Mouse (Mus musculus): ENCODE results near the gene Wwc1.
A peak's percentile ranks its signal among the peaks of the same experiment; 100 is the strongest.

Gene Wwc1

GRCm38 (mm10) chr11:35972270-35972931, 7.9 kb downstream of the Wwc1 start:
- DNase-seq (ENCODE audit: low spot score in 2 of 2): no peak

GRCm38 (mm10) chr11:35970806-35971705, 9.3 kb downstream of the Wwc1 start:
- no peak for DNase-seq (ENCODE audit: low spot score in 2 of 2)

GRCm38 (mm10) chr11:35968291-35968690, 12.0 kb downstream of the Wwc1 start:
- DNase-seq (ENCODE audit: low spot score in 2 of 2): no peak

DNA sequence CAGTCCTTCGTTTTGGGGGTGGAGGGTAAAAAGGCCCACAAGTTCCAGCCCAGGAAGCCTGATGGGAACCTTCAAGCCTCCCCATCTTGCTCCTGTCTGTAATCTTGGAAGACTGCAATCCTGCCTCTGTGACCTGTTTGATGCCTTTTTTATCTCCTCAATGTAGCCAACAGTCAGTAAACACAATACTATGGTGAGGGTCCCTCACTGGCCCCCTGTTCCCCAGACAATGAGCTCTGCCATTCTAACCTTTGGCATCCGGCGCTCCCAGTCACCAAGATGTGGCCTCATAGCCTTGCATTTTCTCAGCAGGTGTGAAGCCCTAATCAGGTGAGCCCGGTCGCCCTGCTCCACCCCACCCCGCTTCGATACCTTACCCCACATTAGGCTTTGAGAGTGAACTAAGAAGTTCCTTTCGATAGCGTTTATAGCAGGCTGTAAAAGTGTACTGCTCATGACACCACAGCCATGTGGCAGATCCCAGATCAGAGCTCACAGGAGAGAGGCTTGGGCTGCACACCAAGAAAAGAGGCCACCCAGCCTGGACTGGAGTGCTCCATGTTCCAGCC, 16.3 kb downstream of the Wwc1 start:
- no peak for DNase-seq (ENCODE audit: low spot score in 2 of 2)

DNA sequence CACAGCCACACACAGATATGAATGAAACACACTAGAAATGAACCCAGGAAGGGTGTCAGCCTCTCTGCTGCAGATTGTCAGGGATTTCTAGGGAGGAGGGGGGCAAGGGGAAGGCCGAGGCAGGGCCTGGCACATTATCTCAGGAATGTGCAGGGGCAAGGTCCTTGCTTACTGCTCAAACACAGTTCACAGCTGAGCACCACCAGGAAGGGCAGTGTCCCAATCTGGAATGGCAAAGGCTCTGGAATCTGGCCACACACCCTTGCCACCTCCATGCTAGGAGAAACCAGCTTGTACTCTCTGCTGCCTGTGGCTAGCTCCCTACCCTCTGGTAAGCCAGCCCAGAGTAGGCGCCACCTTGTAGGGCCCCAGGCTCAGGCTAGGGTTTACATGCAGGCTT, 16.8 kb downstream of the Wwc1 start:
- DNase-seq (ENCODE audit: low spot score in 2 of 2): no peak

DNA sequence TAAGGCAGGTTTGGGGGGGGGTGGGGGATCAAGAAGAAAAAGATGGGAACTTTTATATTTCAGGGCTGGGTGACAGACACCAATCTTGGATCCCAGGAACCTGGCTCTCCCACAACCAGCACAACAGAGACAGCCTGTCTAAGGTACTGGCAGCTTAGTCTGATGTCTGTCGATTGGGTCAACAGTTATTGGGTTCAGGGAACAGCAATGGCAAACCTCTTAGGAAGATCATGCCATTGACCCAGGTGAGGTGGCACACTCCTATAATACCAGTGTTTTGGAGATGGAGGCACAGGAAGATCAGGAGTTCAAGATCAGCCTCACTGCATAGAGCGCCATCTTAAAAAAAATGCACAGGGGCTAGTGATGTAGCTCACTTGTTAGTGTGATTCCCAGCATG, 17.9 kb downstream of the Wwc1 start:
- no peak for DNase-seq (ENCODE audit: low spot score in 2 of 2)

DNA sequence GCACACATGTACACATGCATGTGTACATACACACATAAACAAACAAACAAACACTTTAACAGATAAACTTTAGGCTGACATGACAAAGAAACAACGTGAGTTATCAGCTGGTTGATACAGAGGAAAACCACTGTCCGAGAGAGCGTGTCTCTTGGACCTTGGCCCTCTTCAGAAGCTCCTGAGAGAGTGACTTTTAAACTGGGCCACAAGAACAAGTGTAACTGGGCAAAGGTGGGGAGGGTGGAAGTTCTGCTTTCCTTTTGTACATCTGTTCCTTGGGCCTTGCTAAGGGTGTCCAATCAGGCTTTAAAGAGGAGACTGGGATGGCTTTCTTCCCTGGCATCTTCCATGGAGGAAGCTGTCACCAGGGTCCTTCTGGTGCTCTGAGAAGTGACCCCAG, 21.1 kb downstream of the Wwc1 start:
- DNase-seq (ENCODE audit: low spot score in 2 of 2): no peak

GRCm38 (mm10) chr11:35955572-35955971, 24.8 kb downstream of the Wwc1 start:
- DNase-seq (ENCODE audit: low spot score in 2 of 2): no peak

DNA sequence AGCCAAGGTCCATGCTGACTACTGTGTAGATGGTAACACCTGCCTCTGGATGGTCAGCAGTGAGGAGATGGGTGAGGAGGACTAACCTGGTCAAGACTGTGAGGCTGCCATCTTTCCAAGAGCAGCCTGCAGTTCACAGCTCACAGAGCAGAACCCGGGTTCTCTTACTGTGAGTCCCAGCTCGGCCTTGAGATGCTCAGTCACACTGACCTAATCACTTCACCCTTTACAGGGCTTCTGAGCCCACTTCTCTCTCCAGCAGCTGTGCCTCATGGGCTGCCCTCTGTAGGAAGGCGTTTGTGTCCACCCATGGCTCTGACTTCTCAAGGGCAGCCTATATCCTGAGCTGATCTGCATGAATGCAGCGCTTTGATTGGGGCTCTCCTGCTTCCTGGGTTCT, 27.1 kb downstream of the Wwc1 start:
- no peak for DNase-seq (ENCODE audit: low spot score in 2 of 2)

- DNase-seq (ENCODE audit: low spot score in 2 of 2): no peak
Observed at GRCm38 (mm10) chr11:35951727-35952065, 28.6 kb downstream of the Wwc1 start.

- DNase-seq (ENCODE audit: low spot score in 2 of 2): no peak
Observed at GRCm38 (mm10) chr11:35951058-35951726, 29.1 kb downstream of the Wwc1 start.

DNA sequence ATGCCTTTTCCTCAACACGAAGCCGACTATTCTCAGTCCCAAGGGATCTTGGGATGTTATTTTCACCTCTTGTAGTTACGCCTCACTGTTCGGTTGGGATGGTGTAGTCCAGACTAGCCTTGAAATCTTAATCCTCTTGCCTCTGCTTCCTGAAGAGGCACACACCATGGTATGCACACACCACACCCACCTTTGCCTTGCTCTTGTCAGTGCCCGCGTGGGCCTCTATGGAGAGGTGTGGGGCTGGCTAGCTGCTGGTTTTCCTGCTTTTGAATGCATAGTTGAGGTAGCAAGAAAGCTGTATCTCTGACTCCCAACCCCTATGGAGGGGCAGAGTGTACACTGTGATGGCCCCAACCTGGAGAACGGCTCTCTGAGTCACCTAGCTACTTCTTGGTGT, 29.9 kb downstream of the Wwc1 start:
- no peak for DNase-seq (ENCODE audit: low spot score in 2 of 2)

GRCm38 (mm10) chr11:35950011-35950410, 30.3 kb downstream of the Wwc1 start:
- no peak for DNase-seq (ENCODE audit: low spot score in 2 of 2)

GRCm38 (mm10) chr11:35948457-35948881, 31.9 kb downstream of the Wwc1 start:
- DNase-seq (ENCODE audit: low spot score in 2 of 2): no peak

DNA sequence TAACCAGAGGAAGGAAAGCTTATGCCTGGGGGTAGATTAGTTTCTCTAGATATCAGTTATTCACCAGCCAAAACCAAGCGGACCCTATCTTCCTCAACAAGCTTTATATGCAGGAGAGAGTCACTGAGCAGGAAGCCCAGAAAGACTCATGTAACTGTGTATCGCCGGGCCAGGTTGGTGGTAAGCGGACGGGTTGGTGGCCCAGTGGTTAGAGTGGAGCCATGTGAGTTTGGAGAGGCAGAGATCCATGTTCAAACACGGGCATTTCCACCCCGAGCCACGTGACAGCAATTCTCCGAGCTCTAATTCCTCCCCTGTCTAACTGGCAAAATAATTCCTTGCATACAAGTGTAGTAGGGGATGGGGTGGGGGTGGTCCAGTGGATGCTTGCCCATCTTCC, 32.4 kb downstream of the Wwc1 start:
- no peak for DNase-seq (ENCODE audit: low spot score in 2 of 2)

GRCm38 (mm10) chr11:35945187-35945586, 35.1 kb downstream of the Wwc1 start:
- no peak for DNase-seq (ENCODE audit: low spot score in 2 of 2)

DNA sequence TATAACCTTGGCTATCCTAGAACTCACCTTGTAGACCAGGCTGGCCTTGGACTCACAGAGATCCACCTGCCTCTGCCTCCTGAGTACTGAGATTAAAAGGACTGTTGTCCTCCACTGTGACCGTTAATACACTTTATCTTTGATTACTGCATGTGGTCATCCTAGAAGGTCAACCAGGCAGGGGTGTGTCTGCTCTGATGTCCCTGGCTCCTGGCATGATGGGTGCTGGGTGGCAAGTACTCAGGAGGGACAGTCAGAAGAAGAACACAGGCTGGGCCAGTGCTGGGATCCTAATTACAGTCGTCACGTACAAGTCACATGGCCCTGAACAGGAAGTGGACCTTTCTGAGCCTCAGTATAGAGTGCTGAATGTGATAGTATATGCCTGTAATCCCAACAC, 38.7 kb downstream of the Wwc1 start:
- DNase-seq (ENCODE audit: low spot score in 2 of 2): no peak

GRCm38 (mm10) chr11:35941064-35941463, 39.3 kb downstream of the Wwc1 start:
- DNase-seq (ENCODE audit: low spot score in 2 of 2): peak in 1 of 2 experiments; percentile 19

DNA sequence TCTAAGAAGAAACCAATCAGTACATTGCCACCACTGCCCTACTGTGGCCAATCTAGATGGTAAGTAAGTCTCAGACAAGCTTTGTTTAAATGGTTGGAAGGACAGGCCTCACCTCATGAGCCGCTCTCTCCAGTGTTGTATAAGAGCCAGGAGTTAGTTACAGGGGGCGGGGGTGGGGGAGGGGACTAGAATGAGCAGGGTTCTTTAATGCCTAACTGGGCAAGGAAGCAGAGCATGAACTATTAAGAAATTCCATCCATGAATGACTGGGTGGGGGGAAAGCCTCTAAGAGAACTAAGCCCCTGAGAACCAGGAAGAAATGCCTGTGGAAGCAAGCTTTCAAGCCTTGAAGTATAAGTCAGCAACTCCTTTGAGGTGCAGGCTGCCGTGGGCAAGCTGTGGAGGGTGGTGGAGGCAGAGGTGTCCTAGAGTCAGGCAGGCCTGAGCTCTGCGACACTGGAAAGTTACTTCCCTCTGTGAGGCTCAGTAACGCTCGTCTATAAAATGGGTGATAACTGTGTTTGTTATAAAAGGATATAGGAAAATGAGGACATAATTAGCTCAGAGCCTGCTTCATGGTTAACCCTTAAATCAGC, 41.4 kb downstream of the Wwc1 start:
- no peak for DNase-seq (ENCODE audit: low spot score in 2 of 2)

DNA sequence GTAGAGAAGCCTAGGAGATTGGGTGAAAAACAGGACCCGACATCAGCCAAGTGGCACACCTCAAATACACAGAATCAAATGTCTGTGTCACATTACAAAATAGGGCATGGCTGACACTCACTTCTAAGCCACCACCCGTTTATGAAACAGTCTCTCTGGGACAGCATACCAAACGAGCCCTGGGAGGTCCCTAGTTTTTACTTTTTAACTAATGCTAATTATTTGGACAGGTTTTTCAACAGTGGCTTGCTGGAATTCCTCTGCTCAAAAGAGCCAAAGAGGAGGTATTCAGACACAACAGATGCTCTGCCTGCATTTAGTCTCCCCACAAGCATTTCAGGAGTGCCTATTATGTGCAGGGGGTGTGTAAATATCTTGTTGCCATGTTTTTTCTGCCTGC, 44.7 kb downstream of the Wwc1 start:
- DNase-seq (ENCODE audit: low spot score in 2 of 2): no peak

DNA sequence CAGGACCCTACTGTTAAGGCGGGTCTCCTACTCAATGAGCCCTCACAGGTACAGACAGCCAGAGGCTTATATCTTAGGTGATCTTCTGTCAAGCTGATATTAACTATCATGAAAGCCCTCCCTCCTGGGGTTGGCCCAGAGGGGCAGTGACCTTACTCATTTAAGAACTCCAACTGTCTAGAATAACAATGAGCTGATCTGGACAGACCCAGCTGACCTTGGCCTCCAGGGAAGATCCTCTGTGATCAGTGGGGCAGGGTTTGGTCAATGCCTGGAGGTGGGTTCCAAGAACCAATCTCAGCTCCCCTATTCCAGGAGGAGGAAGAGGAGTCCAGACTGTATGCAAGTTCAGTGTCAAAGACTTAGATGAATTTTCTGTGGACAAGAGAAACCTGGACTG, 45.2 kb downstream of the Wwc1 start:
- DNase-seq (ENCODE audit: low spot score in 2 of 2): no peak
